Mouse (Mus musculus) heart, postnatal 0 days (tissue): Measurements from ENCODE around the gene Kif1b.

Experiments used
- CTCF ChIP-seq: IDR thresholded peaks from 2 replicates; pipeline ENCODE4 v1.5.1; 2016; ENCODE audit warnings: antibody characterized with exemption, control low read depth, low read depth
- EP300 ChIP-seq: IDR thresholded peaks from 2 replicates; pipeline ENCODE4 v1.6.1; 2016; ENCODE audit warnings: antibody characterized with exemption, low read depth

- TF ChIP-seq CTCF = no peak
- TF ChIP-seq EP300 = no peak
Measured at GRCm38 (mm10) chr4:149339426-149340214, 32.1 kb upstream of the Kif1b start.
